Mouse (Mus musculus): ENCODE measurements at regions not wholly inside any gene's neighbourhood (a gene's known extent, or its start where the extent isn't known, plus 50 kb on each side); places are given as distances from the start of the nearest gene placed in this dataset.
A peak's percentile ranks its signal among the peaks of the same experiment; 100 is the strongest.
"Not testable (repeated sequence)": the region's sequence is repeated elsewhere in the genome, so short reads cannot be mapped to it uniquely, and the experiment has no call there.

DNA sequence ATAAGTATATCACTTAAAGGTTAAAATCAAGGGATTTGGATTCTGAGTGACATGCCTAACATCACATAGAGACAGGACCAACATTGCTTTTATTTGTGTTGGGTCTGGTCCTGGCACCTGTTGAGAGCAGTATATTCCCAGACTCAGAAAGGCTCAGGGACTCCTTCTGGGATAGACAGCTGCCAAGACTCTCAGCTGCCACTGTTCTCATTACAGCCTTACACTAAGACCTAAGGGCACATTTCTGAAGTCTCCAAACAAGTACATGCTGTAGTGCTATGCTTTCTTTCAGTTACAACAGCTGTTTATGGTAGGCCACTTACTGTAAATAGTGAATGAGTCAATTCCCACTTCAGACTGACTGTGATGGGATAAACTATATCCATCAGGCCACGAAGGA lies 77.7 kb upstream of the Fam13a start:
- peak; percentile 24 for DNase-seq

- peak; percentile 54 for DNase-seq
Observed at GRCm38 (mm10) chr6:59103936-59104335, 79.6 kb upstream of the Fam13a start.

DNA sequence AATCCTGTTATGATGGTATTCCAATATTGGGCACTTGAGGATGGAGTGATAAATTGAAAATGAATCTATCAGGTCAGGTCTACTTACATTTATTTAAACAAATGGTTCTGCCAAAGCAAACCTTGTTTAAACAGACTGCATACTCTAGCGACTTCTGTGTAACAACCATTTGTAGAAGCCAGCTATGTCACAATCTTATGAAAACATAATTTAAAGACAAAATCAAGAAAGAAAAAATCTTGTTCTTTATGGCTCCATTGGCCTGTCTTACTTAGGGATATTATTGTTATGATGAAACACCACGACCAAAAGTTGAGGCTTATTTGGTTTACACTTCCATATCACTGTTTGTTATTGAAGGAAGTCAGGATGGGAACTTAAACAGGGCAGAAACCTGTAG lies 80.1 kb upstream of the Fam13a start:
- no peak for DNase-seq

GRCm38 (mm10) chr6:59108102-59108501 lies 83.8 kb upstream of the Fam13a start:
- DNase-seq: no peak

DNA sequence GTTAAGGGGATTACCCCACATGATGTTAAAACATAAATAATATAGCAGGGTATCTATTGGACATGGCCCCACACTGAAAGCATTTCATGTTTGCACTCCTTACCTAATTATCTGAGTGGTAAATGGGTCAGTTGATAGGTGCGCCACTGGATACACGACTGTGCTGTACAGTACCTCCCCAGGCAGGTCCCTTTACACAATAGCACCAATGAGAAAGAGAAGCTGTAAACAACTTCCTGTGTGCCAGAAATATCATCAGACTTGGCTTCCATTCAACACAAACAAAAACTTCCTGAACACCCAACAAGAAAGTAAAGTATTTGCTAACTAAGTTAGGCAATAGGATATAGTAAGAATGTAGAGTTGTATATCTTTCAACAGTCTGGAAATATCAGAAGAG lies 76.3 kb upstream of the Tigd2 start:
- no peak for DNase-seq

DNA sequence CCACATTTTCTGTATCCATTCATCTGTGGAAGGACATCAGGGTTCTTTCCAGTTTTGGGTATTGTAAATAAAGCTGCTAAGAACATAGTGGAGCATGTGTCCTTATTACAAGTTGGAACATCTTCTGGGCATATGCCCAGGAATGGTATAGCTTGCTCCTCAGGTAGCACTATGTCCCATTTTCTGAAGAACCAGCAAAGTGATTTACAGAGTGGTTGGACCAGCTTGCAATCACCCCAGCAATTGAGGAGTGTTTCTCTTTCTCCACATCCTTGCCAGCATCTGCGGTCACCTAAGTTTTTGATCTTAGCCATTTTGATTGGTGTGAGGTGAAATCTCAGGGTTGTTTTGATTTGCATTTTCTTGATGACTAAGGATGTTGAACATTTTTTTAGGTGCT lies 74.9 kb upstream of the Tigd2 start:
- not testable (repeated sequence) for DNase-seq

GRCm38 (mm10) chr6:59139702-59140101 lies 69.0 kb upstream of the Tigd2 start:
- DNase-seq: no peak

DNA sequence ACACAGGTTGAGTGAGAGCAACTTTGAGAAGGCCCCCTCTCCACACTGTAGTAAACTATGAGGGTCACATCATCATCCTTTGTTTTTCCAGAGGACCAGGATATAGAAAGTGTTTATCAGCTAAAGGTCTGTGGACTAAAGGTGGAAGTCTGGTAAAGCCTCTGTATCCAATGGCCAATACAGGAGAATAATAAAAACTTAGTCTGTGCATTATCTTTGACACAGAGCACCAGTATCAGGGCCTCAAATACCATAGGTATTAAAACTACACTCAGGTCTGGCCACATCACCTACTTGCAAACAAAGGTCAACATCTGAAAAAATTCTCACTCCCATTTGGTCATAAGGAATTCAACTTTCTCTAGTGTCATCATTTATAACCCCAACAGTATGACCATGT lies 66.6 kb upstream of the Tigd2 start:
- DNase-seq: no peak

- DNase-seq: peak; percentile 27
Observed at GRCm38 (mm10) chr6:59147421-59147820, 61.2 kb upstream of the Tigd2 start.

DNA sequence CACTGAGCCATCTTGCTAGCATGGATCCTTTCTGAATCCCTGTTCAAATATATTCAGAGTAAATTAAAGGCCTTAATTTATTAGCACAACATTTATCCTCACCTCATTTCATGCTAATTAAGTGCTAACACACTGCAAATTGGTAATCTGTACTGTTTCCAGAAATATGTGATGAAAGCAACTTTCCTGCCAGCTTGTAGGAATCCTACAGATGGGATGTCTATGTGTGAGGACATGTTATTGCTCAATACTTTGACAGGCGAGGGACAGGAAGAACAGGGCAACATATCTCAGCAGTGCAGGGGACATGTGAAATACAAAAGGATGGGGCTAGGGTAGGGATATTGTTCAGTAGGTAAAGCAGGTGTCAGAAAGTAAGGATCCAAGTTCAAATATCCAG lies 53.0 kb upstream of the Tigd2 start:
- DNase-seq: no peak
